Mouse (Mus musculus) testis, adult 2 months (tissue): ENCODE results near the gene Zscan10. TPM values are rescaled to one million over a fixed set of nuclear protein-coding genes. Genes with fewer than 3 reads are reported as not detected.
A peak's percentile ranks its signal among the peaks of the same experiment; 100 is the strongest.

Experiments
- H3K27ac ChIP-seq: fragments of 200-500 bp; 2 replicates; pipeline ENCODE4 v1.5.1; 2012; ENCODE audit warnings: low read depth, low read length; ENCODE audit not compliant: control insufficient read depth, insufficient read depth
- H3K27me3 ChIP-seq: fragments of 200-500 bp; 2 replicates; pipeline ENCODE4 v1.6.1; 2012; ENCODE audit warnings: mild to moderate bottlenecking, low read length, moderate library complexity; ENCODE audit not compliant: control insufficient read depth, insufficient read depth
- H3K36me3 ChIP-seq: fragments of 200-500 bp; 2 replicates; pipeline ENCODE4 v1.6.1; 2012; ENCODE audit warnings: mild to moderate bottlenecking, low read length; ENCODE audit not compliant: control insufficient read depth, insufficient read depth
- H3K4me1 ChIP-seq: fragments of 200-500 bp; 2 replicates; pipeline ENCODE4 v1.6.1; 2012; ENCODE audit warnings: low read length; ENCODE audit not compliant: control insufficient read depth, insufficient read depth
- H3K4me3 ChIP-seq: fragments of 200-500 bp; 2 replicates; pipeline ENCODE4 v1.5.1; 2012; ENCODE audit warnings: low read depth, mild to moderate bottlenecking, low read length, moderate library complexity, mixed read lengths; ENCODE audit not compliant: control insufficient read depth
- CTCF ChIP-seq: fragments of 200-500 bp; IDR thresholded peaks from 2 replicates; pipeline ENCODE4 v1.5.1; 2012; ENCODE audit warnings: low read depth, mild to moderate bottlenecking, inconsistent platforms, low read length, moderate library complexity; ENCODE audit not compliant: control insufficient read depth, insufficient read depth, insufficient replicate concordance
- POLR2A ChIP-seq: fragments of 200-500 bp; IDR thresholded peaks from 2 replicates; pipeline ENCODE4 v1.6.1; 2012; ENCODE audit warnings: low read depth, mild to moderate bottlenecking, inconsistent platforms, low read length, moderate library complexity; ENCODE audit not compliant: control insufficient read depth
- polyA plus RNA-seq: library from polyadenylated mRNA; depleted of rRNA; stranded (reverse); fragments of >200 nt; gene quantifications from 2 replicates; pipeline ENCODE4 v1.2.3, GENCODE M21; 2012

Zscan10 gene
- polyA plus RNA-seq, 1 experiment, result 4.5 TPM

GRCm38 (mm10) chr17:23603542-23603941 lies 2.9 kb downstream of the Zscan10 start:
- TF ChIP-seq POLR2A, result no peak
- no peak for TF ChIP-seq CTCF
- no peaks in the 10 kb centered on the region for H3K36me3 ChIP-seq
- no peak overlapping the region for H3K4me3 ChIP-seq
- no peak overlapping the region for H3K27ac ChIP-seq
- H3K27me3 ChIP-seq, result no peaks in the 10 kb centered on the region
- peaks cover 23% of the 10 kb centered on the region for H3K4me1 ChIP-seq

- TF ChIP-seq CTCF (no peak), POLR2A (no peak)
- H3K4me3 ChIP-seq, result no peak overlapping the region
Observed at GRCm38 (mm10) chr17:23604394-23604793, 3.7 kb downstream of the Zscan10 start.

GRCm38 (mm10) chr17:23605220-23605619 lies 4.6 kb downstream of the Zscan10 start:
- Histone ChIP-seq H3K27ac (no peak overlapping the region), H3K4me3 (no peak overlapping the region; the same call in 1 of the 2 replicates)

More at GRCm38 (mm10) chr17:23604394-23604793, 3.7 kb downstream of the Zscan10 start:
- Histone ChIP-seq H3K27ac (no peak overlapping the region), H3K4me1 (peaks cover 18% of the 10 kb centered on the region), H3K36me3 (no peaks in the 10 kb centered on the region), H3K27me3 (no peaks in the 10 kb centered on the region)

GRCm38 (mm10) chr17:23609612-23610011 lies 9.0 kb downstream of the Zscan10 start:
- TF ChIP-seq CTCF (no peak), POLR2A (no peak)
- Histone ChIP-seq H3K27me3 (no peaks in the 10 kb centered on the region), H3K36me3 (no peaks in the 10 kb centered on the region), H3K27ac (no peak overlapping the region), H3K4me3 (no peak overlapping the region; the same call in 1 of the 2 replicates), H3K4me1 (peaks cover 9% of the 10 kb centered on the region)

More at GRCm38 (mm10) chr17:23605220-23605619, 4.6 kb downstream of the Zscan10 start:
- TF ChIP-seq CTCF, result no peak
- no peak for TF ChIP-seq POLR2A
- Histone ChIP-seq H3K4me1 (peaks cover 13% of the 10 kb centered on the region), H3K27me3 (no peaks in the 10 kb centered on the region), H3K36me3 (no peaks in the 10 kb centered on the region)

- TF ChIP-seq CTCF (peak; percentile 76; the same call in 1 of the 2 replicates), POLR2A (no peak)
- Histone ChIP-seq H3K4me1 (peaks cover 7% of the 10 kb centered on the region), H3K27ac (no peak overlapping the region), H3K4me3 (peak overlapping the region; percentile 30), H3K36me3 (no peaks in the 10 kb centered on the region), H3K27me3 (no peaks in the 10 kb centered on the region)
Observed at GRCm38 (mm10) chr17:23610361-23610800, 9.7 kb downstream of the Zscan10 start.

- Histone ChIP-seq H3K27ac (no peak overlapping the region), H3K27me3 (no peaks in the 10 kb centered on the region), H3K4me1 (no peaks in the 10 kb centered on the region), H3K4me3 (no peak overlapping the region), H3K36me3 (no peaks in the 10 kb centered on the region)
- TF ChIP-seq CTCF (no peak), POLR2A (no peak)
Observed at GRCm38 (mm10) chr17:23617087-23617486, 16.4 kb downstream of the Zscan10 start.

GRCm38 (mm10) chr17:23620351-23620750 lies 19.7 kb downstream of the Zscan10 start:
- no peak overlapping the region for H3K27ac ChIP-seq
- no peaks in the 10 kb centered on the region for H3K36me3 ChIP-seq
- H3K4me3 ChIP-seq, result no peak overlapping the region
- no peaks in the 10 kb centered on the region for H3K27me3 ChIP-seq
- no peaks in the 10 kb centered on the region for H3K4me1 ChIP-seq
- TF ChIP-seq CTCF (no peak), POLR2A (no peak)

GRCm38 (mm10) chr17:23627813-23628212 lies 27.2 kb downstream of the Zscan10 start:
- Histone ChIP-seq H3K27me3 (no peaks in the 10 kb centered on the region), H3K36me3 (no peaks in the 10 kb centered on the region), H3K27ac (no peak overlapping the region), H3K4me3 (no peak overlapping the region), H3K4me1 (peaks cover 11% of the 10 kb centered on the region)
- TF ChIP-seq POLR2A (no peak), CTCF (no peak)
